Mouse (Mus musculus): Measurements from ENCODE around the gene Mad2l1bp. TPM values are rescaled to one million over a fixed set of nuclear protein-coding genes. Genes with fewer than 3 reads are reported as not detected.

The Mad2l1bp gene
- polyA plus RNA-seq, 1 experiment: 17.4 TPM

GRCm38 (mm10) chr17:46127814-46128493, 25.4 kb downstream of the Mad2l1bp start:
- no peak for TF ChIP-seq POLR2A (IDR thresholded peaks at IDR 0.05; ENCODE audit: borderline replicate concordance, insufficient read depth, low read length)
- no peaks in the 10 kb centered on the region for H3K27me3 ChIP-seq (ENCODE audit: control insufficient read depth, insufficient read depth, low read length)
- no peak overlapping the region for H3K27ac ChIP-seq (ENCODE audit: insufficient read depth, low read length)
- no peak for DNase-seq
- 66% methylated on average over 6 of the region's 6 CpGs for WGBS
- H3K4me1 ChIP-seq (ENCODE audit: control insufficient read depth, insufficient read depth, low read length): no peaks in the 10 kb centered on the region
- H3K4me3 ChIP-seq (replicated peaks; ENCODE audit: insufficient read depth, low read depth, low read length): no peak overlapping the region

- H3K27ac ChIP-seq (ENCODE audit: insufficient read depth, low read length): no peak overlapping the region
- TF ChIP-seq POLR2A (IDR thresholded peaks at IDR 0.05; ENCODE audit: borderline replicate concordance, insufficient read depth, low read length): no peak
- no peak for TF ChIP-seq CTCF (IDR thresholded peaks at IDR 0.05; ENCODE audit: borderline replicate concordance, insufficient read depth, low read depth, low read length)
- DNase-seq: no peak
- no peak overlapping the region for H3K4me3 ChIP-seq (replicated peaks; ENCODE audit: insufficient read depth, low read depth, low read length)
- H3K4me1 ChIP-seq (ENCODE audit: control insufficient read depth, insufficient read depth, low read length): no peaks in the 10 kb centered on the region
- no peaks in the 10 kb centered on the region for H3K27me3 ChIP-seq (ENCODE audit: control insufficient read depth, insufficient read depth, low read length)
- WGBS: 85% methylated on average over 6 of the region's 6 CpGs
Measured at GRCm38 (mm10) chr17:46126608-46127007, 26.7 kb downstream of the Mad2l1bp start.

- TF ChIP-seq CTCF (IDR thresholded peaks at IDR 0.05; ENCODE audit: borderline replicate concordance, insufficient read depth, low read depth, low read length) (no peak), POLR2A (IDR thresholded peaks at IDR 0.05; ENCODE audit: borderline replicate concordance, insufficient read depth, low read length) (no peak)
- no peaks in the 10 kb centered on the region; the same call in 1 of the 2 replicates for H3K4me1 ChIP-seq (ENCODE audit: control insufficient read depth, insufficient read depth, low read length)
- no peak overlapping the region for H3K4me3 ChIP-seq (replicated peaks; ENCODE audit: insufficient read depth, low read depth, low read length)
- H3K27ac ChIP-seq (ENCODE audit: insufficient read depth, low read length): no peak overlapping the region
- 81% methylated on average over 12 of the region's 12 CpGs for WGBS
- H3K27me3 ChIP-seq (ENCODE audit: control insufficient read depth, insufficient read depth, low read length): no peaks in the 10 kb centered on the region
- DNase-seq: no peak
Measured at GRCm38 (mm10) chr17:46123953-46124700, 29.2 kb downstream of the Mad2l1bp start.

GRCm38 (mm10) chr17:46123285-46123684, 30.1 kb downstream of the Mad2l1bp start:
- H3K27me3 ChIP-seq (ENCODE audit: control insufficient read depth, insufficient read depth, low read length): no peaks in the 10 kb centered on the region
- DNase-seq: no peak
- no peaks in the 10 kb centered on the region; the same call in 1 of the 2 replicates for H3K4me1 ChIP-seq (ENCODE audit: control insufficient read depth, insufficient read depth, low read length)
- TF ChIP-seq POLR2A (IDR thresholded peaks at IDR 0.05; ENCODE audit: borderline replicate concordance, insufficient read depth, low read length) (no peak), CTCF (IDR thresholded peaks at IDR 0.05; ENCODE audit: borderline replicate concordance, insufficient read depth, low read depth, low read length) (no peak)
- 94% methylated on average over 4 of the region's 4 CpGs for WGBS
- H3K4me3 ChIP-seq (replicated peaks; ENCODE audit: insufficient read depth, low read depth, low read length): no peak overlapping the region
- no peak overlapping the region for H3K27ac ChIP-seq (ENCODE audit: insufficient read depth, low read length)

- Histone ChIP-seq H3K27me3 (ENCODE audit: control insufficient read depth, insufficient read depth, low read length) (no peaks in the 10 kb centered on the region), H3K4me3 (replicated peaks; ENCODE audit: insufficient read depth, low read depth, low read length) (no peak overlapping the region), H3K4me1 (ENCODE audit: control insufficient read depth, insufficient read depth, low read length) (no peaks in the 10 kb centered on the region; the same call in 1 of the 2 replicates), H3K27ac (ENCODE audit: insufficient read depth, low read length) (no peak overlapping the region)
- no peak for DNase-seq
- WGBS: 95% methylated on average over 4 of the region's 4 CpGs
- TF ChIP-seq POLR2A (IDR thresholded peaks at IDR 0.05; ENCODE audit: borderline replicate concordance, insufficient read depth, low read length): no peak
- no peak for TF ChIP-seq CTCF (IDR thresholded peaks at IDR 0.05; ENCODE audit: borderline replicate concordance, insufficient read depth, low read depth, low read length)
Measured at GRCm38 (mm10) chr17:46122791-46123190, 30.6 kb downstream of the Mad2l1bp start.

GRCm38 (mm10) chr17:46119641-46120040, 33.7 kb downstream of the Mad2l1bp start:
- Histone ChIP-seq H3K4me1 (ENCODE audit: control insufficient read depth, insufficient read depth, low read length) (no peaks in the 10 kb centered on the region; the same call in 1 of the 2 replicates), H3K27me3 (ENCODE audit: control insufficient read depth, insufficient read depth, low read length) (no peaks in the 10 kb centered on the region), H3K4me3 (replicated peaks; ENCODE audit: insufficient read depth, low read depth, low read length) (no peak overlapping the region), H3K27ac (ENCODE audit: insufficient read depth, low read length) (no peak overlapping the region)
- TF ChIP-seq CTCF (IDR thresholded peaks at IDR 0.05; ENCODE audit: borderline replicate concordance, insufficient read depth, low read depth, low read length) (no peak), POLR2A (IDR thresholded peaks at IDR 0.05; ENCODE audit: borderline replicate concordance, insufficient read depth, low read length) (no peak)
- WGBS: 89% methylated on average over 10 of the region's 10 CpGs
- DNase-seq: no peak

GRCm38 (mm10) chr17:46118423-46118850, 34.9 kb downstream of the Mad2l1bp start:
- no peak for DNase-seq
- Histone ChIP-seq H3K4me1 (ENCODE audit: control insufficient read depth, insufficient read depth, low read length) (no peaks in the 10 kb centered on the region; the same call in 1 of the 2 replicates), H3K4me3 (replicated peaks; ENCODE audit: insufficient read depth, low read depth, low read length) (no peak overlapping the region), H3K27me3 (ENCODE audit: control insufficient read depth, insufficient read depth, low read length) (no peaks in the 10 kb centered on the region), H3K27ac (ENCODE audit: insufficient read depth, low read length) (no peak overlapping the region)
- TF ChIP-seq POLR2A (IDR thresholded peaks at IDR 0.05; ENCODE audit: borderline replicate concordance, insufficient read depth, low read length) (no peak), CTCF (IDR thresholded peaks at IDR 0.05; ENCODE audit: borderline replicate concordance, insufficient read depth, low read depth, low read length) (no peak)
- 37% methylated on average over 4 of the region's 4 CpGs for whole genome bisulfite sequencing

Measured in cerebellum, adult 2 months (tissue).